Mouse (Mus musculus) erythroblast, embryonic 14.5 days (primary cell): ENCODE measurements around the gene Tspan32. TPM values are rescaled to one million over a fixed set of nuclear protein-coding genes. Genes with fewer than 3 reads are reported as not detected.
A peak's percentile ranks its signal among the peaks of the same experiment; 100 is the strongest.

Experiments
- H3K27me3 ChIP-seq: 2 replicates; pipeline ENCODE4 v1.6.1; 2012; ENCODE audit warnings: inconsistent platforms; ENCODE audit not compliant: control insufficient read depth
- H3K36me3 ChIP-seq: 2 replicates; pipeline ENCODE4 v1.6.1; 2012; ENCODE audit warnings: mild to moderate bottlenecking, inconsistent platforms; ENCODE audit not compliant: control insufficient read depth
- H3K4me1 ChIP-seq: 2 replicates; pipeline ENCODE4 v1.6.1; 2012; ENCODE audit warnings: inconsistent platforms; ENCODE audit not compliant: control insufficient read depth
- H3K4me3 ChIP-seq: replicated peaks from 2 replicates; pipeline ENCODE3; 2012; ENCODE audit warnings: moderate library complexity, mild to moderate bottlenecking, inconsistent platforms
- H3K9me3 ChIP-seq: 2 replicates; pipeline ENCODE4 v1.6.1; 2012; ENCODE audit warnings: low read length, inconsistent platforms, mixed read lengths; ENCODE audit not compliant: control insufficient read depth
- GATA1 ChIP-seq: IDR thresholded peaks from 2 replicates; pipeline ENCODE4 v1.6.1; 2012; ENCODE audit warnings: low read length, inconsistent platforms, mixed read lengths
- TAL1 ChIP-seq: IDR thresholded peaks from 3 replicates; pipeline ENCODE4 v1.6.1; 2012; ENCODE audit warnings: low read length, inconsistent platforms, mixed read lengths
- polyA plus RNA-seq: library from polyadenylated mRNA; stranded (reverse); fragments of >175 nt; gene quantifications from 2 replicates; pipeline ENCODE4 v1.2.3, GENCODE M21; 2012

The Tspan32 gene
- polyA plus RNA-seq, 1 experiment: 17.8 TPM

DNA sequence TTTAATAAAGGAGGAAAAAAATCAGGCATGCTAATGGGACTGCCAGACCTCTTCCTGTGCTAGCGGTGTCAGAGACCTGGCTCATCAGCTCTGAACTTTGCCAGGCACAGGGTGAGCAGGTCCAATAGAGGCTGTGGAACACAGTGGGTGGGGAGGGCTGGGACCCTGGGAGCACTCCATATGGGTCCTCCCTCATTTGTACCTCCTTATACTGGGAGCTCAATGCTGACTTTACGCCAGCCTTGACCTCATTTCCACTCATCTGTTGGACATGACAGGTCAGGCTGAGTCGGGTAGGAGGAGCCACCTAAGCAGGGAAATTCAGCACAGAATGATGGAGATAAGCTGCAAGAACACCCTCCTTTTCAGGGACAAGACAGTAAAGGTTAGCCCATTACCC is 63.1 kb downstream of the Tspan32 start:
- Histone ChIP-seq H3K27me3 (no peaks in the 10 kb centered on the region), H3K9me3 (no peaks in the 10 kb centered on the region; the same call in 1 of the 2 replicates), H3K4me3 (no peak overlapping the region), H3K36me3 (peaks cover 72% of the 10 kb centered on the region), H3K4me1 (peaks cover 34% of the 10 kb centered on the region)
- no peak for TF ChIP-seq GATA1
- TF ChIP-seq TAL1: no peak

DNA sequence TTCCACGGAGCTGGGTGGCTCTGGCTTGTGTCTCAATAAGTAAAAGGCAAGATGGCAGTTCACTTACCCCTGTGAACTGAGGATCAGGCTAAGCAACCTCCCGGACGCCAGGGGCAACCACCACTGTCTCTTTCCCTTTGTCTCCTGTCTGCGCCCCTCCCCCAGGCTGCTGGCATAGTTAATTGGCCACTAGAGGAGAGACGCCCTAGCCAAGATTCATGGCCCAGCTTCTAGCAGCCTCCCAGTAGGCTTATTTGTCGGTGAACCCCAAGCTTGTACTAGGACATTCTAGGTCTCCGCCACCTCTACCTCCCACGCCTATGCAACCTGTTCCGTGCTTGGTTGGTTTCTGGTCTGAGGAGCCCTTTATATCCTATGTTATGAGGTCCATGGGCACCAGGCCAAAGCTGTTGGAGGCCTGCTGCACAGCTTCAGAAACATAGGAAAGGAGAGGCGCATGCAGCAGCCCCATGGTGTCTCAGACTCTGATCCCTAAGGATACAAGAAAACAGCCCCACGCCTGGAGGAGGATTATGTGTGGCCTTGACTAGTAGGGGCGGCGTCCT is 63.6 kb downstream of the Tspan32 start:
- peak overlapping the region; percentile 82 for H3K4me3 ChIP-seq
- TF ChIP-seq TAL1 (no peak), GATA1 (no peak)
- no peaks in the 10 kb centered on the region for H3K27me3 ChIP-seq
- H3K36me3 ChIP-seq: peaks cover 67% of the 10 kb centered on the region
- H3K4me1 ChIP-seq: peaks cover 34% of the 10 kb centered on the region
- no peaks in the 10 kb centered on the region; the same call in 1 of the 2 replicates for H3K9me3 ChIP-seq

- H3K36me3 ChIP-seq: peaks cover 61% of the 10 kb centered on the region
- 0 out of 2 replicates have a peak, but pooled peaks have one; percentile 14 for TF ChIP-seq GATA1
- no peak for TF ChIP-seq TAL1
- H3K4me3 ChIP-seq: peak within 1 kb of the TSS; percentile 82
- peaks cover 34% of the 10 kb centered on the region for H3K4me1 ChIP-seq
- H3K9me3 ChIP-seq: no peaks in the 10 kb centered on the region; the same call in 1 of the 2 replicates
- H3K27me3 ChIP-seq: no peaks in the 10 kb centered on the region
Observed at GRCm38 (mm10) chr7:143068882-143069591, 64.2 kb downstream of the Tspan32 start, which contains the start of gene Tssc4. TSS of gene Tssc4 (plus strand) at chr7:143069249.

Other genes with a start within 250 kb of the Tspan32 start
- not detected in 2 replicates for gene Th, start 73.9 kb upstream of the Tspan32 start, polyA plus RNA-seq
- gene Ascl2, start 35.8 kb upstream of the Tspan32 start, polyA plus RNA-seq: 0.05 TPM in 1 of 2 replicates, not detected in the other
- 5.9 and 6.3 TPM in 2 replicates for gene Cd81, start 47.7 kb downstream of the Tspan32 start, polyA plus RNA-seq
- 19.7 and 23.4 TPM in 2 replicates for gene Tssc4, start 64.2 kb downstream of the Tspan32 start, polyA plus RNA-seq
- gene Trpm5, start 89.6 kb downstream of the Tspan32 start, polyA plus RNA-seq: 0.02 TPM in 1 of 2 replicates, not detected in the other
- 0.01 TPM in 1 of 2 replicates, not detected in the other for gene Kcnq1, start 101.3 kb downstream of the Tspan32 start, polyA plus RNA-seq